Mouse (Mus musculus) right cerebral cortex, adult 2 months (tissue): ENCODE results near the gene Tpp1.

Experiments used
- DNase-seq, 2 experiments: peaks; one replicate each; pipeline ENCODE4 v3.0.0; 2021 to 2022; ENCODE audit warnings: low spot score in 2 of 2

Gene Tpp1

DNA sequence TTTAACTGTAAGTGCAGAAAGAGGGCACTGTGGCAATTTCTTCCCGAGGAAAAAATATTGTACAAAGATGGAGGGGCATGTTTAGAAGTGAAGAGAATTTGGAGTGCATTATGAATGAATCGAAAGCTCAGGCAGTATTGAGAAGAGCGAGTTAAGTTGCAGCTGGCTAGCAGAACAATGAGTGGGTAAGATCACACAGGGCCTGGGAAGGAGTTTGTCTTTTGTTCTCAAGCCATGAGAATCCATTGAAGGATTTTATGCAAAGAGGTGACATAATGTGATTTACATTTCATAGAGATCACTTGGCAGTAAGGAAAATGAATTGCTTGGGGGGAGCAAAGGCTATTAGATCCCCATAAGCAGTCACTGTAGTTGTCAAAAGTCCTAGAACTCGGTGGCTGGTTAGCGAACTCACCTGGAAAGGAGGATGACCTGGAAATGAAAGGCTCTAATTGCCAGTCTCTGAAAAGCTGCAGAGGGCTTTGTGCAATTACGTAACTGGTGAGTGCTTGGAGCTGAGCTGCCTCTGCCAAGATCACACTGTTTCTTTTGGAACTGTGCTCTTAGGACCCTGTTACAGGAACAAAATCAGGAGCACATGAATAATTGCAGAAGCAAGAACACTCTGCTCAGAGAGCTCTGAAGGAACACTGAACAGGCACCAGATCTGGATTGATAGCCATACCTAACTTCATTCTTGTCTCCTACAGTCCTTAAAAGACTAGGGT lies 23.2 kb downstream of the Tpp1 start:
- DNase-seq, result no peak

GRCm38 (mm10) chr7:105726980-105727325 lies 25.1 kb downstream of the Tpp1 start:
- DNase-seq, result no peak

DNA sequence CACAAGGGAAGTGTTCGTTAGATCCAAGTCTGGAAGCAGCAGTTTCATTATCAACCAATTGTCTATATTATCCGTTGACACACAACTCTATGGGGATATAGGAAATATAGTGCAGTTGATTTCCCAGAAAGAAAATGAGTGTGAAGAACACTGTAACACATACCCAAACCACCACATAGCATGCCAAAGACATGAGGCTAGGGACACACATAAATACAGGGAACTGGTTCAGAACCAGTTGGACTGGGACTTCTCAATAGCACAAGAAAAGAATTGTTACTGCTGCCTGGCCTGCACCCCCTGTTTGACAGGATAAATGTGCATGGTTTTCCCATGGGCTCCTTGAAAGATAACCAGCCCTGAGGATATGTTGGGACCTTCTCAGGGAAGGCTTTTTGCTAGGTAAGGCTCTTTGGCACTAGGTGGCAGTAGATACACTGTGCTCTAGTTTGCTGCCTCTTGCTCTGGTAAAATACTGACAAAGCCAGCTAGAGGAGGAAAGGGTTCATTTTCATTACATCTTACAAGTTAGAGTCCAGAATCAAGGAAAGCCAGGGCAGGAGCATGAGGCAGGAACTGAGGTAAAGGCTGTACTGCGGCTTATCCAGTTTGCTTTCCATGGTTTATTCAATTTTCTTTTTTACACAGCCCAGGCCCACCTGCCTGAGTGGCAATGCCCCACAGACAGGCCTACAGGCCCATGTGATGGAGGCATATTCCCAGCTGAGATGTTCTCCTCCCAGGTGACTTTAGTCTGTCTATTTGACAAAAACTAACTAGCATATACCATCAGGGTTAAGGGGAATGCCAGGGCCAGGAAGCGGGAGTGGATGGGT lies 25.7 kb downstream of the Tpp1 start:
- DNase-seq, result peak; percentile 68 to 73

GRCm38 (mm10) chr7:105721916-105722315 lies 30.1 kb downstream of the Tpp1 start:
- DNase-seq, result no peak

GRCm38 (mm10) chr7:105715366-105715765 lies 36.7 kb downstream of the Tpp1 start:
- DNase-seq, result no peak

- no peak for DNase-seq
Measured at GRCm38 (mm10) chr7:105708733-105709132, 43.3 kb downstream of the Tpp1 start.

- no peak for DNase-seq
Measured at GRCm38 (mm10) chr7:105703816-105704215, 48.2 kb downstream of the Tpp1 start.

DNA sequence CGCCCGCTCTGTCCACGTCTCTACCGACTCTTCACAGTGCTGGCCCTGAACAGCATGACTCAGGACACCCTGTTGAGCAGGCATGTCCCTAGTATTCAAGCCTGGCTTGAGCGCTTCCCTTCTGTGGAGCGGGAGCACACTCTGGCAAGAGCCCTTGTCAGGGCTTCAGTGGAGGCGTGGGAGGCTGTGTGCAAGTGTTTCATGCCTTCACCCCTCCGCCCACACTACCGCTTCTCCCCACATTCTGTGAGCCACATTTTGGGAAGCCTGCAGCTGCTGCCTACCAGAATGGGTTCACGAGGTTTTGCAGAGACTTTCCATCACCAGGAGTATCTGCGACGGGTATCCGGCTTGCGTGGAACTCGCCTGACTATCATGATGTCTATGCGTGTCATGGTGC lies 48.9 kb downstream of the Tpp1 start:
- DNase-seq, result peak; percentile 13 to 39
